Mouse (Mus musculus) layer of hippocampus, postnatal 25 days (tissue): ENCODE results near the gene Pclaf. TPM values are rescaled to one million over a fixed set of nuclear protein-coding genes. Genes with fewer than 3 reads are reported as not detected.

Experiments used
- DNase-seq, 2 experiments: peaks; one replicate each; pipeline ENCODE4 v3.0.0; 2022; ENCODE audit warnings: mixed read lengths in 2 of 2, low spot score in 1 of 2; ENCODE audit errors: extremely low spot score in 1 of 2
- total RNA-seq, 2 experiments: library from RNA; stranded (reverse); gene quantifications; 2 replicates each; pipeline ENCODE4 v1.2.3; 2021

Gene Pclaf
- total RNA-seq, result 1 to 10 TPM; 1.2 to 1.4 TPM

DNA sequence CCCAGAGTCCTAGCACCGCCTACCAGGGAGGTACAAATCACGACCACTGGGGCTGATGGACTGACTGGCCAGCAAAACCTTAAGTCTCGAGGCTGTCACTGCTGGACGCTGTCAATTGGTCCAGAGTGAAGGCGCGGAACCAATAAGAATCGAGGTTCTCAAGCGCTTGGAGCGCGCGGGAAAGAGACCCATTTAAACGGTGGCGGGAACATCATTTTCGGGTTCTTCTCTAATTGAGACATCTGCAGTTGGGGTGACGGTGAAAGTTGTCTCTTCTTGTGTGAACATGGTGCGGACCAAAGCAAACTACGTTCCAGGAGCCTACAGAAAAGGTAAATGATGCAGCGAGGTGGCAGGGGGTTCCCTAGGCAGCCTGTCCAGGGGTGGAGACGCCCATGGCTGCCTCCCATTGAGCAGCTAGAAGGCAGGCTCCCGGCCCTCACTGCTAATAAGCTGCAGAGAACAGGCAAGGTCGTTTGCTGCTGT is at the start of gene Pclaf:
Gene Pclaf (plus strand): TSS at position 95 of the 486 bp plus-strand sequence.
- DNase-seq, result peak; percentile 9 to 42

GRCm38 (mm10) chr9:65844421-65845165 is 45.4 kb upstream of the Pclaf start:
- no peak for DNase-seq

DNA sequence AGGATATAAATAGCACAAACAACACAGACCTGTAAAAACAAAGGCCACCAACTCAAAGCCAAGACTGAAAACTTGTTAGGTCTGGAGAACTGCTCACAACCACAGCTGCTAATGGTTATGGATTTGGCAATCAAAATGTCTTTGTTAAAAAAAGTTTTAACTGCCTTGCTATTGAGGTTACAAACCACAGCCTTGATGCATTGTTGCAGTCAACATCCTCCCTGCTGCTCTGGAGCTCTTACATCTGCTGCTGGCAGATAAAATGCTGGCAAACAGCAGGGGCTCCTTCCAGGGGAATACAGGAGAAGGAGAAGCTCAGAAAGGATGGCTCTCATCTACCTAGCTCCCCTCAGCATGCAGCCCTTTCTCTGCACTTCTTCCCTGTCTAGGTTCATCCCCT is 41.9 kb upstream of the Pclaf start:
- no peak for DNase-seq

DNA sequence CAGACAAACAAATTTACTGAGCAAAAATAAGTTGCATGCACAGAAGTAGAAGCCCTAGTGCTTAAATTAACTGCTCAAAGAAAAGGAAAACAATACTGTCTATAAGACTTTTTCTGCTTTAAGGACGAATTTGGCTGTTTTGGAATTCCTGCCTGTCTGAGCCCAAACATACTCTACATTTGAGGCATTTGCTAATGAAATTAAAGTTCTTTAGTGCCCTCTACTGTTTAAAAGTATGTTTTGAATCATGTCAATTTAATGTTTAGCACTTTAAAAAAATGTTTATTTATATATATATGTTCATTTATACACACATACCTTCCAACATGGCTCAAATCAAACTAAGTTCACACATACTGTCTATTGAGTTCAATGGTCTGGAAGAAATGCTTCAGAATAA is 39.8 kb upstream of the Pclaf start:
- DNase-seq, result no peak

DNA sequence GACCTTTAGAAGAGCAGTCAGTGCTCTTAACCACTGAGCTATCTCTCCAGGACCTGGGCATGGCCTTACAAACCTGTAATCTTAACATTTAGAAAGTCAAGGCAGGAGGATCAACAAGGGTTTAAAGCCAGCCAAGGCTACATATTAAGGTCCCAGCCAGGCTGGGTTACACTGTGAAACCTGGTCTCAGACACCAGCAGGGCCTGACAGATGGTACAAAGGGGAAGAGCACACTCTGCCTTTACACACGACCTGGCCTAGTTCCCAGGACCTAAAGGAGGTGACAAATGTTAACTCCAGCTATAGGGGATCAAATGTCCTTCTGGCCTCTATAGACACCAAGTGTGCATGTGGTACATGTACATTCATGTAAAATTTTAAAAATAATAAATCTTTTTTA is 30.4 kb upstream of the Pclaf start:
- no peak for DNase-seq

DNA sequence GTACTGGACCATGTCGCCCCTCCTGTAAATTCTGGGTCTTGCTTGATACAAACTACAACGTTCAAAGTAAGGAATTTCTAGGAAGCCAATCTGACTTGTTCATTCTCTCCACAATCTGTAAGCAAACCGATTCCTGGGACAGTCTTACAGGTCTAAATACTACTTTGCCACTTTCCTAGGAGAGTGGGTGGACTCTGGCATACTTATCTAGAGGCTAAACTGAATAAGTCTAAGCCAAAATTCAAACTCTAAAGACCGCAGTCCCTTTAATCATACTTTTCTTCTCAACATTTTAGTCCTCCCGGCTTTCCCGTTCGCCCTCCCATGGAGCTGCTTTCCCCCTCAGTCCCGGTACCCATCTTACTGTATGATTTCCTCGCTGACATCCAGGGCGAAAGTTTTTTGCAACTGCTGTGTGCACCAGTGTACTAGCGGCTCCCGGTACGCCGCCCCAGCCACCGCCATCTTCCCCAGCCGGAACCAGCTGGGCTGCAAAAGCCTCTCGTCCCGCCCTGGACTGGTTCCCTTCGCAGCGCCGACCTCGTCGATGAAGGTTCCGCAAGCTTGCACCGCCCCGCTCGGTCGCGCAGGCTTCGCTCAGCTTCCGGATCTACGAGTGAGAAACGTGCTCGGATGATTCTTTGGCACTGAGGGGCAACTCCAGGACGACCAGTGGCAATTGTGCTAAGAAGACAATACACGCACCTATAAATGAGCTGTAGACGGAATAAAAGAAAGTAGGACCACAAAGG is 5.3 kb upstream of the Pclaf start:
- DNase-seq, result peak; percentile 82 to 83

DNA sequence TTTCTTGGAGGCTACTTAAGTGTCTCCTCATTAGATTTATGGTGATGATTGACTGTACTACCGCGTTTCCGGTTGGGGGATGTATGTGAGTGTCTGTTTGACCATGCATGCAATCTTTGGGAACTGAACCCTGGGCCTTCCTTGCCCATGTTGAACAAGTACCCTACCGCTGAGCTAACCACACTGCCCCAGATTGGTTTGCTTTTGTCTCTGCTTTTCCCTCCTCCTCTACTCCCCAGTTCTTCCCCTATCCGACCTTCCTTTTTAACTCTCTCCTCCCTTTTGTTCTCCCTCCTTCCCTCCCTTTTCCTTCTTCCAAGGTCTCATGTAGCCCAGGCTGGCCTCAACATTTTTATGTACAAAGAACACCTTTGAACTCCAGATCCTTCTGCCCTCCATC is 1.1 kb downstream of the Pclaf start:
- no peak for DNase-seq

DNA sequence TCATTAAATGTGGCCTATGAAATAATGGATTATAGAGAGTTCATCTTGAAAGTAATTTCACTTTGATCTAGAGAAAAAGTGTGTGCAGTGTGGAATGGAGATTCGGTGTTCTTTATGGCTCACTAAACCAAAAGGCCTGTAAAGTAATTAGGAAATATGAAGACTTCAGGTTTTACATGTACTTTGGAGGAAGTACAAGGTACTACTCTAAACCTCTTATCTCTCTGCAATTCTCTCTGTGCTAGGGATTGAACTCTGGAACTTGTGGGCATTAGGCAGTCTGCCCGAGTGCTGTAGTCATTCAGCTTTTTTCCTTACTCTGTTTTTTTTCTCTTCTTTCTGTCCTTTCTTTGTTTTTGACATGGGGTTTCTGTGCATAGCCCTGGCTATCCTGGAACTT is 6.9 kb downstream of the Pclaf start:
- no peak for DNase-seq

DNA sequence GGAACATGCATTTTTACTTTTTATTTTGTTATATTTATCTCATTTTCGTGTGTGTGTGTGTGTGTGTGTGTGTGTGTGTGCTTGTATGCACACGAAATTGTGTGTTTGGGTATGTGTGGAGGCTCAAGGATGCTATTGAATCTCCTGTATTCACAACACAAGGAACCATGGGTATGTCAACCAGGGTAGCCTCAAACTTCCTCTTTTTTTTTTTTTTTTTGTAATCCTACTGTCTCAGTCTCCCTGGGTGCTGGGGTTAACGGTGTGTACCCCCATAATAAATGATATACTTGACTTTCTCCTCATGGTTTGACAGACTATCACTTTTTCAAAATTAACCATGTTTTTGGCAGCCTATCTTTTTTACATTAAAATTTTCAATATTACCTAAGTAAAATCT is 12.8 kb downstream of the Pclaf start:
- DNase-seq, result no peak

- no peak for DNase-seq
These were observed 13.4 kb downstream of the Pclaf start for GRCm38 (mm10) chr9:65903419-65903818.

GRCm38 (mm10) chr9:65908394-65909300 is 18.6 kb downstream of the Pclaf start, which contains the start of the genes Trip4 and Csnk1g1:
Gene Trip4, minus strand, starts transcription at chr9:65908794.
Gene Csnk1g1, plus strand, starts transcription at chr9:65908924.
- peak; percentile 78 to 83 for DNase-seq

DNA sequence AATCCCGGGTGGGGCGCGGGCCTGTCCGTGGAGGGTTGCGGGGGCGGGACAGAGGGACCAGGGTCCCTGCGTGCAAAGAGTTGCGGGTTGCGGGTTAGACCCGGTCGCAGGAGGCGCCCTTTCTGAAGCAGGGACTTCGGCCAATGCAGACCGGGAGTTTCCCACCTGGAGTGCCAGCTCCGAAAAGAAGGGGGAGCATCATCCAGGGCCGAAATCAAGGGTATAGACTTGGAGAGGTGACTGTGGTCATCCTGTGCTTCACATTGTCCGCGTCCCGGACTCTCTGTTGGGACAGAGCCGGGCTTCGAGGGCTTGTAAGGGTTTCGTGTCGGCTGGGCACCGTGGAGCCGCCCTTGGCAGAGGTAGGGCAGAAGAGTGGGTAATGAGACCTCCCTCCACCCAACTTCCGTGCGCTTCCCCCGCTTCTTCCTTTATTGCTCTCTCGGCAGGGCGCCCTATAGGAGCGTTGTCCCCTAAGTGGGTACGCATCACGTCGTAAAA is 19.3 kb downstream of the Pclaf start:
- peak in 1 of 2 experiments; percentile 33 for DNase-seq

DNA sequence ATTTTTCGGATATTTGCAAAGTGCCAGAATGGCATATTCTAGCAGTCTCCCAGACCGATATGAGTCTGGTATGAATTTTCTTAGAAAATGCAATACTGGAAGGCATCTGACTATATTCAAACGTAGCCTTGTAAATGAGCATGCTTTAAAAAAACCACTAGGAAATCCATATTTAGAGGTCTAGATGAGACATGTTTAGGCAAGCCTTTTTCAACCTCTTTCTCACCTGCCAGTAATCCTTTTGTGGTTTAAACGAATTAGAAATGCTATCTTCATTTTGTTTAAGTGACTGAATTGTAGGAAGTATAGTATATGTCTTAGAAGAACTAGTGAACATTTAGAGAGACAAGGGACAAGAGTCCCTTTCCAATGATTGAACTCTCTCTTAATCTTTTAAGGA is 19.8 kb downstream of the Pclaf start:
- no peak for DNase-seq

GRCm38 (mm10) chr9:65913976-65914375 is 23.9 kb downstream of the Pclaf start:
- DNase-seq, result no peak

GRCm38 (mm10) chr9:65917015-65917414 is 27.0 kb downstream of the Pclaf start:
- no peak for DNase-seq

GRCm38 (mm10) chr9:65928456-65928855 is 38.4 kb downstream of the Pclaf start:
- DNase-seq, result no peak

DNA sequence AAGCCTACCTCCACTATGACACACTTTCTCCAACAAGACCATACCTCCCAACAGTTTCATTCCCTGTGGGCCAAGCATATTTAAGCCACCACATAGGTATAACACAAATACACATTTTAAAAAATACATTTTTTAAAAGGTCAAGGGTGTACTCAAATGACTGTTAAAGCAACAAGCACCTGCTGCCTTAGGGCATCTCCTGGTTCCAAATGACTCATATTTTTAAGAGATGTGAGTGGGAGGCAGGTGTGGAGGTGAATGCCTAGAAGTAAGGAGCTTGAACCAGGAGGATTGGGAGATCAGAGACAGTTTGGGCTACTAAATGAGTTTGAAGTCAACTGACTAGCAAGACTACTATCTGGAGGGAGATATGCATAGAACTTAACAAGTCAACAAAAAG is 39.8 kb downstream of the Pclaf start:
- DNase-seq, result no peak

- no peak for DNase-seq
These were observed 47.5 kb downstream of the Pclaf start for GRCm38 (mm10) chr9:65937566-65937965.

DNA sequence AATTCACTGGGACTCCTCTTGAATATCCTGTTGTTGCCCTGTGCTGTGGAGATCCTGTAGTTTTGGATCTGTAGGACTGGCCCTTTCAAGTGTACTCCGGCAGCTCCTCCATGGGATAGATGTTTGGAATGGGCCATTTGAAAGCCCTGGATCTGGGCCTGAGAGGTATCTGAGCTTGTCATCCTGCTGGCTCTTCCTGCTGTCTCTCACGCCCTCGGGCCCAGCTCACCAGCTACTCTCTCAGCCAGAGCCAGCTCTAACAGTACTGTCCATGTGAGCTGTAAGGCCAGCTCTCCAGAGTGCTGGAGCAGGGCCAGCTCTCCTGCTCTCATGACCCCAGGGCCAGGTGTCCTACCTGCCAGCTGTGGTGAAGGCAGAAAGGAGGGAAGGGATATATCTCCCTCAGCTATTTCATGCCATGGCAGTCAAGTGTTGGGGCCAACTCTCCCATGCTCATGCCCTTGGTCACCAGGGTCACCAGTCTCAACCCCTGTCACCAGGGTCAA is 61.1 kb downstream of the Pclaf start:
- DNase-seq, result no peak
